Mouse (Mus musculus) embryonic facial prominence, embryonic 11.5 days (tissue): ENCODE data around the gene Man2c1. TPM values are rescaled to one million over a fixed set of nuclear protein-coding genes. Genes with fewer than 3 reads are reported as not detected.

Source experiments
- ATAC-seq: fragments of 200-750 bp; cut with Nextera tagmentation; replicated peaks from 2 replicates; pipeline ENCODE4 v1.8.0; 2017; ENCODE audit warnings: low read depth; ENCODE audit not compliant: insufficient number of reproducible peaks, low FRiP score, low TSS enrichment
- DNase-seq: peaks from one replicate; pipeline ENCODE4 v3.0.0-alpha.2; 2015; ENCODE audit warnings: low spot score
- H3K27ac ChIP-seq: fragments of 300-500 bp; sonication (generic); replicated peaks from 2 replicates; pipeline ENCODE4 v1.5.1; 2014; ENCODE audit warnings: mild to moderate bottlenecking, low read depth, low read length, control low read depth
- H3K27me3 ChIP-seq: fragments of 300-500 bp; sonication (generic); 2 replicates; pipeline ENCODE4 v1.6.1; 2014; ENCODE audit warnings: mild to moderate bottlenecking, low read length, moderate library complexity, mixed read lengths; ENCODE audit not compliant: control insufficient read depth, insufficient read depth
- H3K36me3 ChIP-seq: fragments of 300-500 bp; sonication (generic); replicated peaks from 2 replicates; pipeline ENCODE4 v1.6.1; 2014; ENCODE audit warnings: low read depth, mild to moderate bottlenecking, low read length, moderate library complexity, mixed read lengths; ENCODE audit not compliant: control insufficient read depth, insufficient read depth
- H3K4me1 ChIP-seq: fragments of 300-500 bp; sonication (generic); 2 replicates; pipeline ENCODE4 v1.6.1; 2014; ENCODE audit warnings: low read length, mixed read lengths; ENCODE audit not compliant: control insufficient read depth, insufficient read depth
- H3K4me2 ChIP-seq: fragments of 300-500 bp; sonication (generic); 2 replicates; pipeline ENCODE4 v1.6.1; 2014; ENCODE audit warnings: low read depth, mild to moderate bottlenecking, control low read depth, low read length, moderate library complexity
- H3K4me3 ChIP-seq: fragments of 300-500 bp; sonication (generic); 2 replicates; pipeline ENCODE4 v1.5.1; 2014; ENCODE audit warnings: low read depth, low read length, control low read depth
- H3K9ac ChIP-seq: fragments of 300-500 bp; sonication (generic); replicated peaks from 2 replicates; pipeline ENCODE4 v1.6.1; 2014; ENCODE audit warnings: mild to moderate bottlenecking, control low read depth, low read length
- H3K9me3 ChIP-seq: fragments of 300-500 bp; sonication (generic); replicated peaks from 2 replicates; pipeline ENCODE4 v1.6.1; 2016; ENCODE audit warnings: mild to moderate bottlenecking, low read length, inconsistent platforms, mixed read lengths; ENCODE audit not compliant: control insufficient read depth
- WGBS: fragments of 180-500 bp; shearing (Covaris S2); extraction: QIAGEN DNeasy Blood & Tissue Kit; methylation state at CpG from one replicate; pipeline ENCODE4 v1.1.7; 2014; 5-methylcytosine and 5-hydroxymethylcytosine counted together
- polyA plus RNA-seq: library from polyadenylated mRNA; unstranded; fragments of >200 nt; fragmentation: Nextera tagmentation; extraction: Ambion mirVana; gene quantifications from 2 replicates; pipeline ENCODE4 v1.2.1, GENCODE M21; 2014

The Man2c1 gene
- polyA plus RNA-seq, 1 experiment from 2014 or later = 14.4 TPM

GRCm38 (mm10) chr9:57139571-57139970, 9.1 kb downstream of the Man2c1 start:
- no peak for ATAC-seq
- Histone ChIP-seq H3K36me3 (peaks cover 5% of the 10 kb centered on the region), H3K27me3 (no peaks in the 10 kb centered on the region), H3K27ac (no peak overlapping the region), H3K9ac (no peak overlapping the region), H3K9me3 (no peaks in the 10 kb centered on the region), H3K4me3 (no peak overlapping the region), H3K4me1 (no peaks in the 10 kb centered on the region), H3K4me2 (no peak overlapping the region)
- DNase-seq = no peak
- WGBS = 93% methylated on average over 5 of the region's 5 CpGs

- no peak overlapping the region for H3K9ac ChIP-seq
- H3K4me3 ChIP-seq = no peak overlapping the region
- no peak overlapping the region for H3K27ac ChIP-seq
- peaks cover 5% of the 10 kb centered on the region for H3K36me3 ChIP-seq
- H3K27me3 ChIP-seq = no peaks in the 10 kb centered on the region
- WGBS = 85% methylated on average over 17 of the region's 17 CpGs
- no peaks in the 10 kb centered on the region for H3K4me1 ChIP-seq
- no peak overlapping the region for H3K4me2 ChIP-seq
- DNase-seq = no peak
- no peak for ATAC-seq
- H3K9me3 ChIP-seq = no peaks in the 10 kb centered on the region
These were observed 11.2 kb downstream of the Man2c1 start for GRCm38 (mm10) chr9:57141417-57142353.

- Histone ChIP-seq H3K4me2 (no peak overlapping the region), H3K9me3 (no peaks in the 10 kb centered on the region), H3K4me3 (no peak overlapping the region), H3K27me3 (no peaks in the 10 kb centered on the region), H3K27ac (no peak overlapping the region), H3K4me1 (no peaks in the 10 kb centered on the region), H3K36me3 (peaks cover 3% of the 10 kb centered on the region), H3K9ac (no peak overlapping the region)
- ATAC-seq (no peak), DNase-seq (no peak)
- 85% methylated on average over 11 of the region's 11 CpGs for WGBS
These were observed 12.7 kb downstream of the Man2c1 start for GRCm38 (mm10) chr9:57143212-57143611.

GRCm38 (mm10) chr9:57144830-57145229, 14.3 kb downstream of the Man2c1 start:
- DNase-seq = no peak
- Histone ChIP-seq H3K4me1 (no peaks in the 10 kb centered on the region), H3K4me3 (no peak overlapping the region), H3K36me3 (peaks cover 3% of the 10 kb centered on the region), H3K9ac (no peak overlapping the region), H3K9me3 (no peaks in the 10 kb centered on the region), H3K27me3 (no peaks in the 10 kb centered on the region), H3K27ac (no peak overlapping the region), H3K4me2 (no peak overlapping the region)
- ATAC-seq = no peak
- 93% methylated on average over 8 of the region's 8 CpGs for WGBS

- Histone ChIP-seq H3K4me3 (no peak overlapping the region), H3K27ac (no peak overlapping the region), H3K4me1 (no peaks in the 10 kb centered on the region), H3K9ac (no peak overlapping the region; the same call in 1 of the 2 replicates), H3K9me3 (no peaks in the 10 kb centered on the region), H3K36me3 (peaks cover 3% of the 10 kb centered on the region), H3K4me2 (no peak overlapping the region), H3K27me3 (no peaks in the 10 kb centered on the region)
- WGBS = 85% methylated on average over 17 of the region's 17 CpGs
- DNase-seq (no peak), ATAC-seq (no peak)
These were observed 16.1 kb downstream of the Man2c1 start for GRCm38 (mm10) chr9:57146451-57147066.

- H3K4me3 ChIP-seq = peak overlapping the region; percentile 40
- H3K9ac ChIP-seq = peak overlapping the region; percentile 61
- 8% methylated on average over 19 of the region's 19 CpGs for WGBS
- peak; percentile 15 for DNase-seq
- H3K36me3 ChIP-seq = no peaks in the 10 kb centered on the region
- no peaks in the 10 kb centered on the region for H3K27me3 ChIP-seq
- ATAC-seq = peak; percentile 27; the same call in 1 of the 2 replicates
- no peaks in the 10 kb centered on the region for H3K4me1 ChIP-seq
- H3K4me2 ChIP-seq = peak overlapping the region; percentile 75
- H3K27ac ChIP-seq = no peak overlapping the region
- H3K9me3 ChIP-seq = no peaks in the 10 kb centered on the region
These were observed 17.0 kb downstream of the Man2c1 start for GRCm38 (mm10) chr9:57147205-57148143.

- Histone ChIP-seq H3K4me3 (peak within 1 kb of the TSS; percentile 40), H3K27ac (0 out of 2 replicates have a peak within 1 kb of the TSS, but pooled peaks have one; percentile 5), H3K9ac (peak within 1 kb of the TSS; percentile 61), H3K9me3 (no peaks in the 10 kb centered on the region), H3K4me2 (peak within 1 kb of the TSS; percentile 75), H3K4me1 (no peaks in the 10 kb centered on the region), H3K27me3 (no peaks in the 10 kb centered on the region), H3K36me3 (no peaks in the 10 kb centered on the region)
- ATAC-seq = peak; percentile 90
- WGBS = 1% methylated on average over 27 of the region's 27 CpGs
- DNase-seq = peak; percentile 94
These were observed 17.8 kb downstream of the Man2c1 start, which contains the start of gene Neil1 for GRCm38 (mm10) chr9:57148144-57148878. Gene Neil1 (minus strand): TSS chr9:57148305.
